Mouse (Mus musculus) right cerebral cortex, postnatal 25 days (tissue): ENCODE measurements at regions not wholly inside any gene's neighbourhood (a gene's known extent, or its start where the extent isn't known, plus 50 kb on each side); places are given as distances from the start of the nearest gene placed in this dataset.

ENCODE experiments used
- DNase-seq: peaks from one replicate; pipeline ENCODE4 v3.0.0; 2022

- DNase-seq = no peak
These were observed 360.1 kb upstream of the Tbx3 start for GRCm38 (mm10) chr5:119310178-119310930.

DNA sequence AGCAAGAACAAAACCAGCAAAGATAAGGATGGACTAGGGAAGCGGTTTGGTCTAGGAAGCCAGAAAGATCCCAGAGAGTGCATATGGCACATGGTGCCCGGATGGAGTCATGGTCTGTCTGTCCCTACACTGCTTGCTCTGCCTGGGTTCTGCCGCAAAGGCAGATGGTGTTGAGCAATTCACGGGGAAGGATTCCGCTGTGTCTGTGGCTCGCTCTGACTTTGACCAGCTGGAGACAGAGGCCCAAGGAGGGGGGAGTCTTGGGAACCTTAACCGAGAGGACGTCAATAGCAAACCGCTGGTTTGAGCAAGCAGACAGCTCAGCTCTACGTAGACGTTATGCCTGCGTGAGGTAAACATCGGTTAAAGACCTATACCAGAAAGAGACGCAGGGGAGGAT, 357.7 kb upstream of the Tbx3 start:
- peak; percentile 8 for DNase-seq

GRCm38 (mm10) chr5:119315149-119315548, 355.3 kb upstream of the Tbx3 start:
- no peak for DNase-seq

GRCm38 (mm10) chr5:119317617-119318016, 352.9 kb upstream of the Tbx3 start:
- DNase-seq = no peak

GRCm38 (mm10) chr5:119321368-119322144, 348.9 kb upstream of the Tbx3 start:
- no peak for DNase-seq

- no peak for DNase-seq
These were observed 348.1 kb upstream of the Tbx3 start for GRCm38 (mm10) chr5:119322411-119322810.

GRCm38 (mm10) chr5:119325681-119326255, 344.7 kb upstream of the Tbx3 start:
- no peak for DNase-seq

- no peak for DNase-seq
These were observed 343.6 kb upstream of the Tbx3 start for GRCm38 (mm10) chr5:119326895-119327294.

DNA sequence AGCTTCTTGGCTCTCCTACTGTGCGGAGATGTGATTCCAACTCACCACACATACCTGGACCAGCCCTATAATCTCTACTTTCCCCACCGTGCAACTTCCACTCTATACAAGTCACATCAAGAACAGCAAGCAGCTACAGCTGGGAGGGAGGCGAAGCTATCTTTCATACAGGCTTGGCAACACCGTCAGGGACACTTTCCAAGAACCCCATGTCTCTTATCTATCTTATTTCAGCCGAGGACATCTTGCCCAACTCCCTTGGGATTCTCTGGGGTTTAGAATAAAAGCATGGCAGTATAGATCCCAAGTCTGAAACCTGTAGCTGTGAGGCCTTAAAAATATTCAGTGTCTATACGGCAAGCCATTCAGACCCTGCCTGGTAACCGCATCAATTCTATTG, 341.5 kb upstream of the Tbx3 start:
- no peak for DNase-seq

- no peak for DNase-seq
These were observed 341.1 kb upstream of the Tbx3 start for GRCm38 (mm10) chr5:119329371-119329770.

DNA sequence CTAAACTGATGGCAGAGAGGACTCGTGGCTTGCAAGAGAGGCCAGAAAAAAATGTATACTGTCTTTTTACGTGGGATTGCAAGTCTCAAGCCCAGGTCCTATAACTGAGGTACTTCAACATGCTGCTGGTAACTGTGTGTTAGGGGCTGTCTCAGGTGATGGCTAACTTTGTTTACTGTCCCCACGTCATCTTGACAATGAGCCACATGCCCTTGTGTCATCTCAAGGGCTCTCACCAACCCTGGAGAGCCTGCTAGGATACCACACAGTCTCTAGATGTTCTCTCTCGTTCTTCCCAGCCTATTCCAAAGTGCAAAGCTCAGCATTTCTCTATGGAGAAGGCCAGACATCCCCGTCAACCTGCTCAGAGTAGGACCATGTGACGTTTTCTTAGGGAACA, 340.6 kb upstream of the Tbx3 start:
- no peak for DNase-seq

DNA sequence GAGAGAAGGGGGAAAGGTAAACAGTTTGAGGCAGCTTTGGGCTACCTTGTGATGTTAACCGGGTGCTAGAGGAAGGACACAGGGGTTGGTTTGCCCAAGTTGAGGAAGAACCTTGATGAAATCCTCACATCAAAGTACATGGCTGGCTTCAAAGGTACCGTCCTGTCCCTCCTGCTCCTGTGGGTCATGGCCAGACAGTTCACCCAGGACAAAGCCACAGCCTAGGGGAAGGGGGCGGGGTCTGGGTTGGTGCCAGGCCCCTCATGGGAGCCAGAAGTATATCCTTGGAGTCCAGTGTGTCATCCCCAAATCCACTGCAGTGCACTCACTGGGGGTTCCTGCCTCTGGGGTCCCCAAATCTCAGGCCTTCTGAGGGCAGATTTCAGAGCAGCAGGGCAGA, 339.0 kb upstream of the Tbx3 start:
- no peak for DNase-seq

GRCm38 (mm10) chr5:119332621-119333020, 337.8 kb upstream of the Tbx3 start:
- DNase-seq = no peak

- no peak for DNase-seq
These were observed 335.3 kb upstream of the Tbx3 start for GRCm38 (mm10) chr5:119335211-119335610.

- no peak for DNase-seq
These were observed 334.5 kb upstream of the Tbx3 start for GRCm38 (mm10) chr5:119335979-119336378.

DNA sequence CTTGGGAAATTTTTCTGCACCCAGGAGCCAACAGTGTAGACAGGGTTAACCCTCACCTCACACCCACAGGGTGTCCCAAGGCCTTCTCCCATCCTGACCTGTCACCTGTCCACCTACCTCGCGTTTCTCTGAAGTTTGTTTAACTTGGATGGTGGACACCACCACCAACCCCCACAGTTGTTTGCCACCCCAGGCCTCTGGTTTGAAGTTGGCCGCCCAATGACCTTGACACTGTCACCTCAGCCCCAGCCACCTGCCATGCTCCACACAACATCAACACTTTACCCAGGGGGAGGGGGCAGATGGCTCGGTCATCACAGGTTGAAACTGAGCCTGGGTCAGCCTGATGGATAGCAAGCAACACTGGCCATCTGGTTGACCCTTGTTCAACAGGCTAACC, 332.7 kb upstream of the Tbx3 start:
- no peak for DNase-seq

DNA sequence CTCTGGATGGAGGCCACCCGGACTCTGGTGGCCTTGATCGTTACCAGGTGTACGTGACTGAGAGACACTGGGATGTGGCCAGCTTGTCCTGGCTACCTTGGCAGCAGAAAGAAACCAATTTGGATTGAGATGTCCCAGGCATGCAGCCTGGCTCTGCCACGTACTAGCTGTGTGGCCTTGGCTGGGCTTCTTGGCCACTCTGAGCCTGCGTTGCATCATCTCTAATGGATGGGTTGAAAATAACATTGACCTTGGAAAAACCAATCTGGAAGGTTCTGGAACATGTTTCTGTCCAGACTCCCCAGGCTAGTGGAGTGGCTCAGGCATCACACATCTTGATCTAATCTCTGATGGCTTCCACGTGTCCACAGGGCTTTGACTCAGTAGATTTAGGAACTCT, 331.8 kb upstream of the Tbx3 start:
- no peak for DNase-seq

DNA sequence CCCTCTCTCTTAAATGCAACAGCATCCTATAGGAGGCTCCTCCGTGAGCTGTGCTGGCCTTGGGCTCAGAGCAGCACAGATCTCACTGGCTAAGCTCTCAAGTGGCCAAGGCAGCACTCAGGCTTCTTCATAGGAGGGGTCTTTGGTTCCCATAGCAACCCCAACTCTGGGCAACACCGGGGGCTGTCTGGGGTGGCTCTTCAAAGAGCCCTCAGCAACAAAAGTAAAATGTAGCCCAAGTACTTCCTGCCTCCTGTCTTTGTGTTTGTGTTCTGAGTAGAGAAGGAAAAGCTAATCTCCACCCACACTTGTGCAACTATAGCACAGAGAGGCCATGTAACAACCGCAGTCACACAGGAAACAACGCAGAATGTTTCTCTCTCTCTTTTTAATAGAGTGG, 322.2 kb upstream of the Tbx3 start:
- DNase-seq = no peak

GRCm38 (mm10) chr5:119349395-119349794, 321.1 kb upstream of the Tbx3 start:
- DNase-seq = no peak

DNA sequence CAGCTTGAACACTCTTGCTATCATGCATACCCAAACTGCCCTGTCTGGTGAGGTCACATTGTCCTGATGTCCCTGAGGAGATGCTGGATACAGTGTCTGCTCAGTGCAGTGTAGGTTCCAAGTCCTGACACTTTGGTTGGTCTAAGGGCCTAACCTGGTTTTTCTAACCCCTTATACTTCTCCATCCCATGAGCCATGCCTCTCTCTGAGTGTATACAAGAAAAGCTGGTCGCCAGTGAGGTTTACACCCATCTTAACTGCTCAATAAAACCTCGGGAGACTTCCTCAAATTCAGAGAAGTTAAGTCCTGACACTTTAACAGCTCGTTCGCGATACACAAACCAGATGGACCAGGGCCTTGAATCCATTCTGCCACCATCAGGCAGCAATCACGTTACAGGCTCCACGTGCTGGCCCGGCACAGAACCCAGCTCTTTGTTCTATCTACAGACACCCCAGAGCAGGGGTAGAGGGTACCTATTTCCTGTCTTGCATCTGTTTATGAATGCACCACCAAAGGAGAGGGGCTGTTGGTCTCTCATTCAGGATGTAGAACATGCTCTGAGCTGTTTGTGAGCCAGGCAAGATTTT, 320.0 kb upstream of the Tbx3 start:
- no peak for DNase-seq

DNA sequence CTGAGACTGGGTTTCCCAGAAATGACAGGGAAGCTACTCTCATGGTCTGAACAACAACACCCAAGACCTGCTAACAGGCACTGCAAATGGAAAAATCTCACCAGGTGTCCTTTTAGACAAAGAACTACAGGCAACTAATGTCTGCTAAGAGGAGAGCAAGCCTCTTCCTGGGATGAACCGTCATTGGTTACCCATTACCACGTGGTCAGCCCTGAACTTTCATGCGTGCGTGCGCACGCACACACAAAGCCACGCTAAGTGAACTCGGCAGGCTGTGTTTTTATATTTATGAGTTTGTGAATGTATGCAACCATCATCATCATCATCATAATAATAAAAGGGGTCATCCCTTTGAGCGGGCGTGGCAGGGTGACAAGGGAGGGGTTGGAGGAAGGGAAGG, 315.0 kb upstream of the Tbx3 start:
- DNase-seq = no peak

DNA sequence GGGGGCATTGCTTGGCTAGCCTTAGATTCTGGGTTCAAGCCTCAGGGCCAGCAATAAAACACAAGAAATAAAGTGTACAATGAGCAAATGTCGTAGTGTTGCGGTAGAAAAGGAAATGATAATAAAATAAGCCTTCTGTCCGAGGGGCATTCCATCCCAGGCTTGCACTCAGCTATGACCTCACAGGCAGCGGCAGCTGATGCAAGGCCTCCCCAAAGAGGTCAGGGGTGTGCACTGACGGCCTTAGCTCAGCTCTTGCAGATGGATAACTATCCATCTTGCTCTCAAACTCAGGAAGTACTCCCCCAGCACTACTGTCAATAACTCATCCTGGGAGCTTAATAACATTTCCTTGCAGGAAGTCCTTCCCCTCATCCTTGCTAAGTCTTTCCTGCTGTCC, 314.4 kb upstream of the Tbx3 start:
- no peak for DNase-seq

DNA sequence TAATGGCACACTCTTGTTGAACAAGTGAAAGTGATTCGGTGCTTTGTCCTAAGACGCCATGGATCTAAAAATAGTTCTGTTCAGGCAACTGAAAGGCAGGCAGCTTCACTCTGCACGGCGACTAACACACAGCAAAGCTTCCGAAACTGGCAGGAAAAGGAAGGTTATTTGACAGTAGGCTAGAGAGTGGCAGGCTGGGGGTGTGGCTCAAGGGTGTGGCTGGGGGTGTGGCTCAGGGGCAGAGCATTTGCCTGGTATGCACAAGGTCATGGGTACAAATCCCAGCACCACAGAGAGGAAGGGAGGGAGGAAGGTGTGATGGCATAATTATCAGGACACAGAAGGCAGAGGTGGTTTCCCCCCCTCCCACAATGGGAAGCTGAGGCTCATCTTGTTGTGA, 310.8 kb upstream of the Tbx3 start:
- DNase-seq = no peak

- no peak for DNase-seq
These were observed 310.1 kb upstream of the Tbx3 start for GRCm38 (mm10) chr5:119360351-119360750.
